Mouse (Mus musculus): ENCODE measurements at regions not wholly inside any gene's neighbourhood (a gene's known extent, or its start where the extent isn't known, plus 50 kb on each side); places are given as distances from the start of the nearest gene placed in this dataset.

DNA sequence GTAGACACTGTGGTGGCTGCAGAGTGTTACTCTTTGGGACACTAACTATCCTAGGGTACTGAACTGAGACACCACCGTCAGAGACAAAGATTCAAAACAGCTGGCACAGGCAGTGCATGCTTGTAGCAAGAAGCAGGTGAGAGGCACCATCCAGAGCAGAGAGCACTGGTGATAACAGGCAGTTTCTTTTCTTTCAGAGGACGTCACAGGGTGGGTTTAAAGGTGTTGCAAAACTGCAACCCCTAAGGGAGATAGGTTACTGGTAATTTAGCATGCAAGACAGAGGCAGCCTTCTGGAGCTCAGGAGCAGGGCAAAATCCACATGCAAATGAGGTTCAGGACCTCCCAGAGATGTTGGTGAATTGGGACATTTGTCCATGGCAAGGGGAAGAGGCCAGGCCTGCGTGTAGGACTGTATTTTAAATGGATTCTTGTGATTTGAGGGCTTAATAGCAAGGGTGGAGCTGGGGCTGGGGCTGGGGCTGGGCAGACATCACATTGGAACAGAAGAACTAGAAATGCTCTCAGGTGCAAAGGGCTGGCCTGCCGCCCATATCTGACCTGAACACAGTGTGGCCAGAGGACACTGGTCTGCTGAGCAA is 374.3 kb downstream of the Prdm2 start:
- TF ChIP-seq POLR2A (IDR thresholded peaks at IDR 0.05; ENCODE audit: low read depth, low read length) (no peak), CTCF (IDR thresholded peaks at IDR 0.05; ENCODE audit: extremely low read depth, insufficient read depth, insufficient read length, insufficient replicate concordance) (no peak)
